Mouse (Mus musculus): ENCODE data around the gene Prkd3. TPM values are rescaled to one million over a fixed set of nuclear protein-coding genes. Genes with fewer than 3 reads are reported as not detected.
A peak's percentile ranks its signal among the peaks of the same experiment; 100 is the strongest.

Prkd3 gene
- total and polyA plus RNA-seq, 2 experiments from 2014 or later: 9.6 to 29.7 TPM

DNA sequence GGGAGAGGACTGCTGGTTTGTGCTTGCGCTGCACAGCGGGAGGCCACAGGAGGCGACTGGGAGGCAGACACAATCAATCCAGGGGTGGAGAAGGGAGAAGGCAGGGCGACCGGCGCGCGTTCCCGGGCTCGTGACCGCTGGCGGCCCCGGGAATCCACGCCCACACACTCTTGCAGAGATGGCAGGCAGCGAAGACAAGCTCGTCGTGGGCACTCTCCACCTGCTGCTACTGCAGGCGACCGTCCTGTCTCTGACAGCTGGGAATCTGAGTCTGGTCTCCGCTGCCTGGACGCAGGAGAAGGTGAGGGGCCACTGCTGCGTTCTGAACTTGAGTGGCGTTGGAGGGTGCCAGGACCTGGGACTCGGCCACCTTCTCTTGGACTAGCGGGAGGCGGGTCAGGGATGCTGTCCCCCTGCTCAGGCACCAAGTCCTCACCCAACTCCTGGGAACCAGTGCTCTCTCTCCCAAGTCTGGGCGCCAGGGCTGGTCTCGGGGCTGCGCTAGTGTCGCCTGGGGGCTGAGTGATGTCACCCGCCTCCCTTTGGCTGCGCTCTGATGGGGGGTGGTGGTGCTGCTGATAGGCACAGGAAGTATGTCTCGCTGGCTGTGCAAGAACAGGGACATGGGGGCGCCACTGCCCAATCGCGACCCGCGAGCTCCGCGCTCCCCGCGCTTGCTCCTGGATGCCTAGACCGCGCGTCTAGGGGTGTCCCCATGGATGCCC, 31.6 kb upstream of the Prkd3 start:
- H3K27me3 ChIP-seq (ENCODE audit: insufficient read depth, low read length): no peaks in the 10 kb centered on the region
- WGBS: 1% methylated on average over 45 of the region's 45 CpGs
- ATAC-seq (peak; percentile 99), DNase-seq (peak; percentile 85)
- peak overlapping the region; percentile 76 for H3K9ac ChIP-seq
- peak; percentile 45; the same call in 1 of the 2 replicates for TF ChIP-seq CTCF (IDR thresholded peaks at IDR 0.05; ENCODE audit: low read depth)
- H3K36me3 ChIP-seq (ENCODE audit: insufficient read depth): no peaks in the 10 kb centered on the region
- no peaks in the 10 kb centered on the region for H3K9me3 ChIP-seq (ENCODE audit: low read length)
- no peaks in the 10 kb centered on the region for H3K4me1 ChIP-seq (ENCODE audit: insufficient read depth)
- peak overlapping the region; percentile 88 for H3K27ac ChIP-seq (ENCODE audit: low read depth, low read length)
- H3K4me3 ChIP-seq (ENCODE audit: low read depth, low read length): peak overlapping the region; percentile 70
- H3K4me2 ChIP-seq (ENCODE audit: low read depth): peak overlapping the region; percentile 94

DNA sequence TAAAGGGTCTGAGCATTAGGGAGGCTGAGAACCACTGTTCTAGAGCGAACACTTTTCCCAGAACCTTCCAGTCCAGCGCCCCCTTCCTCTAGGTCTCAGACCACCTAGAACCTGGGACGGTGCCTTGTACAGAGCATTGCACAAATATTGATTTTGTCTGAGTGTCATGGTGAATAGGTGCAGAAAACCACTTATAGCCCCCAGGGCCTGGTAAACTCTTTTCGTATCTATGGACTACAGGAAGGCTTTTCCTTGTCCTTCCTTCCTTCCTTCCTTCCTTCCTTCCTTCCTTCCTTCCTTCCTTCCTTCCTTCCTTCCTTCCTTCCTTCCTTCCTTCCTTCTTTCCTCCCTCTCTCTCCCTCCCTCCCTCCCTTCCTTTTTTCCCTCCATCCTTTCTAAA, 31.0 kb upstream of the Prkd3 start, which contains the start of gene Qpct:
Qpct (plus strand) TSS at position 301 of the 400 bp plus-strand sequence.
- WGBS: 75% methylated on average over 4 of the region's 4 CpGs
- ATAC-seq: no peak
- peak within 1 kb of the TSS; percentile 94 for H3K4me2 ChIP-seq (ENCODE audit: low read depth)

DNA sequence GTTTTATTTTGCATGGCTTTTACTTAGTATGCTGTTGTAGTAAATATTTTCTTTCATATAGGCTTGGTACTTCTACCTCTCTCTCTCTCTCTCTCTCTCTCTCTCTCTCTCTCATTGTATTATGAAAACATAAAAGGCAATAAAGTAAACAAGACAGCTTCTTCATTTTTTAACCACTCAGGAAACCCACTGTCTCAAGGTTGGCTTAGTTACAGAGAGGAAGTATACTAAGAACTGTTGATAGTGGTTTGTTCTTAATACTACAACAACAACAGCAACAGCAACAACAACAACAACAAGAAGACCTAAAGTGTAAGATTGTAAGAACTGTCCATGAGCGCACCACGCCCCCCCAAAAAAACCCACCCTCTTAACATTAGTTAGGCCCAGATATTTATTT, 23.1 kb upstream of the Prkd3 start:
- H3K36me3 ChIP-seq (ENCODE audit: insufficient read depth): no peaks in the 10 kb centered on the region
- H3K4me1 ChIP-seq (ENCODE audit: insufficient read depth): no peaks in the 10 kb centered on the region
- no peak overlapping the region for H3K4me3 ChIP-seq (ENCODE audit: low read depth, low read length)
- H3K4me2 ChIP-seq (ENCODE audit: low read depth): no peak overlapping the region
- no peaks in the 10 kb centered on the region for H3K9me3 ChIP-seq (ENCODE audit: low read length)
- DNase-seq: no peak
- no peaks in the 10 kb centered on the region for H3K27me3 ChIP-seq (ENCODE audit: insufficient read depth, low read length)
- ATAC-seq: no peak
- H3K27ac ChIP-seq (ENCODE audit: low read depth, low read length): no peak overlapping the region
- no peak overlapping the region for H3K9ac ChIP-seq
- 98% methylated on average over 2 of the region's 2 CpGs for WGBS
- no peak for TF ChIP-seq CTCF (IDR thresholded peaks at IDR 0.05; ENCODE audit: low read depth)

More for the DNA sequence above, 31.0 kb upstream of the Prkd3 start, which contains the start of gene Qpct:
- no peaks in the 10 kb centered on the region for H3K4me1 ChIP-seq (ENCODE audit: insufficient read depth)
- H3K27ac ChIP-seq (ENCODE audit: low read depth, low read length): peak within 1 kb of the TSS; percentile 88
- no peak for TF ChIP-seq CTCF (IDR thresholded peaks at IDR 0.05; ENCODE audit: low read depth)
- no peak for DNase-seq
- no peaks in the 10 kb centered on the region for H3K36me3 ChIP-seq (ENCODE audit: insufficient read depth)
- peak within 1 kb of the TSS; percentile 70 for H3K4me3 ChIP-seq (ENCODE audit: low read depth, low read length)
- no peaks in the 10 kb centered on the region for H3K9me3 ChIP-seq (ENCODE audit: low read length)
- H3K9ac ChIP-seq: peak within 1 kb of the TSS; percentile 76
- H3K27me3 ChIP-seq (ENCODE audit: insufficient read depth, low read length): no peaks in the 10 kb centered on the region

DNA sequence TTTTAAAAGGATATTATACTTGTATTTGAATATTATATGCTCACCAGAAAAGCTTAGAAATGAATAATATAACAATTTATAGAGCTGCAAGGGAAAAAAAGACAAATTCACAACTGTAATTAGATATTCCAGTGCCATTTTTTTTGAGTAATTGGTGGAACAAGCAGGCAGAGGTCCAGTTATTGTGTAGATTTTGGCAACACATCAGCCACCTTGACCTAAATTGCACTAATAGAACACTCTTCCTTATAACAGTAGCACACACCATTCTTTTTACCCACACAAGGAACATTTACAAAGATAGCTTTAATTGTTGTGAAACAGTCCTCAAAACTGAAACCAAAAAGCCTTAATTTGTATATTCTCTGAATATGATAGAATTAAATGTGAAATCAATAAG, 19.0 kb upstream of the Prkd3 start:
- TF ChIP-seq CTCF (IDR thresholded peaks at IDR 0.05; ENCODE audit: low read depth): no peak
- Histone ChIP-seq H3K36me3 (ENCODE audit: insufficient read depth) (no peaks in the 10 kb centered on the region), H3K9ac (no peak overlapping the region), H3K4me1 (ENCODE audit: insufficient read depth) (no peaks in the 10 kb centered on the region), H3K27ac (ENCODE audit: low read depth, low read length) (no peak overlapping the region), H3K4me2 (ENCODE audit: low read depth) (no peak overlapping the region), H3K9me3 (ENCODE audit: low read length) (no peaks in the 10 kb centered on the region), H3K27me3 (ENCODE audit: insufficient read depth, low read length) (no peaks in the 10 kb centered on the region), H3K4me3 (ENCODE audit: low read depth, low read length) (no peak overlapping the region)
- DNase-seq (no peak), ATAC-seq (no peak)

DNA sequence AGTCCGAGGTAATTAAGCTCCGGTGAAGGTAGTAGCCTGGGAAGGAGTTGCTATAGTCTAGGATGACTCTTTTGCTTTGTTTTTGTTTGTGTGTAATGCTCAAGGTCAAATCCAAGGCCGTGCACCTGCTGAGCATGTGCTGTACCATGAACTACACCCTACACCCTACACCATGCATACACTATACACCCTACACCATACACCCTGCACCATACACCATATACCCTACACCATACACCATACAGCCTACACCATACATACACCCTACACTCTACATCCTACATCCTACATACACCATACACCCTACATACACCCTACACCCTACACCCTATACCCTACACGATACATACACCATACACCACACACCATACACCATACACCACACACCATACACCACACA, 12.2 kb upstream of the Prkd3 start:
- 80% methylated on average over 4 of the region's 4 CpGs for WGBS
- no peak for TF ChIP-seq CTCF (IDR thresholded peaks at IDR 0.05; ENCODE audit: low read depth)

DNA sequence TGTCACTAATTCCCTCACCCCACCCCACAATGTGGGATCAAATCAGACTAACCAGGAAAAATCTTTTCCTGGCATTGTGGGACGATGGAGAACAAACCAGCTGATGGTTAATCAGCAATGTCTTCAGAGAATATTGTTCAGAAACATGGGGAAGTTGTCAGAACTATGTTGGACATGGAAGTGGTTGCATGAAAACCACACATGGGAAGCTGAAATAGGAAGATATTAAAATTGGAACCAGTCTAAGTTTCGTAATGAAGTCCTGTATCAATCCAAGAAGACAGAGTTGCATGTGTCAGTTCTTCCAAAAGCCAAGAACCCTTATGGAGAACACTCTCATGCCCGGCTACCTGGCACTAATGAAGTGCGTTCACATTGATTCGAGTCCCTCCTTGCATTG, 11.0 kb upstream of the Prkd3 start:
- no peak for ATAC-seq

More for the DNA sequence above, 12.2 kb upstream of the Prkd3 start:
- H3K36me3 ChIP-seq (ENCODE audit: insufficient read depth): no peaks in the 10 kb centered on the region
- H3K9ac ChIP-seq: no peak overlapping the region
- ATAC-seq (no peak), DNase-seq (no peak)
- H3K27me3 ChIP-seq (ENCODE audit: insufficient read depth, low read length): no peaks in the 10 kb centered on the region
- no peak overlapping the region for H3K27ac ChIP-seq (ENCODE audit: low read depth, low read length)
- no peaks in the 10 kb centered on the region for H3K4me1 ChIP-seq (ENCODE audit: insufficient read depth)
- no peak overlapping the region for H3K4me3 ChIP-seq (ENCODE audit: low read depth, low read length)
- no peak overlapping the region for H3K4me2 ChIP-seq (ENCODE audit: low read depth)
- H3K9me3 ChIP-seq (ENCODE audit: low read length): no peaks in the 10 kb centered on the region

DNA sequence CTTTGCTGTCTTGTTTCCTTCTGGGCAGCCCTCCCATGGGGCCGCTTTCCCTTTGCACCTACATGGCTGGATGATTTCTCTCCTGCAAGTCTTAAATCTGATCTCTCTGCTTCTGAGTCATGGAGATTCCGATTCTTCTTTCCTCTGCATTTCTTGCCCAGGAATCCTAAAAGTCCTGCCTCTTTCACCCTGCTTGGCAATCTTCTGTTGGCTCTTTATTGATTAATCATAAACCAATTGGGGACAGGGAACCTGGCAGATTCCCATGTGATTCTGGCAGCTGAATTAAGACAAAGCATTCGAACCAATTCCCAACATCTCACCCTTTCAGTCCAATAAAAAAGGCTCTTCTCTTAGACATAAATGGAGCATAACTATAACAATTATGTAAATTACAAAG, 8.6 kb upstream of the Prkd3 start:
- Histone ChIP-seq H3K27ac (ENCODE audit: low read depth, low read length) (no peak overlapping the region), H3K9me3 (ENCODE audit: low read length) (no peaks in the 10 kb centered on the region), H3K36me3 (ENCODE audit: insufficient read depth) (no peaks in the 10 kb centered on the region), H3K4me2 (ENCODE audit: low read depth) (no peak overlapping the region), H3K4me3 (ENCODE audit: low read depth, low read length) (no peak overlapping the region), H3K27me3 (ENCODE audit: insufficient read depth, low read length) (no peaks in the 10 kb centered on the region), H3K9ac (no peak overlapping the region), H3K4me1 (ENCODE audit: insufficient read depth) (no peaks in the 10 kb centered on the region)
- no peak for DNase-seq
- TF ChIP-seq CTCF (IDR thresholded peaks at IDR 0.05; ENCODE audit: low read depth): no peak
- ATAC-seq: no peak
- WGBS: 85% methylated on average over 3 of the region's 3 CpGs

More for the DNA sequence above, 11.0 kb upstream of the Prkd3 start:
- no peak overlapping the region for H3K4me2 ChIP-seq (ENCODE audit: low read depth)
- 88% methylated on average over 5 of the region's 5 CpGs for WGBS
- H3K4me3 ChIP-seq (ENCODE audit: low read depth, low read length): no peak overlapping the region
- no peak overlapping the region for H3K9ac ChIP-seq
- H3K36me3 ChIP-seq (ENCODE audit: insufficient read depth): no peaks in the 10 kb centered on the region
- DNase-seq: no peak
- no peaks in the 10 kb centered on the region for H3K4me1 ChIP-seq (ENCODE audit: insufficient read depth)
- TF ChIP-seq CTCF (IDR thresholded peaks at IDR 0.05; ENCODE audit: low read depth): no peak
- H3K9me3 ChIP-seq (ENCODE audit: low read length): no peaks in the 10 kb centered on the region
- H3K27ac ChIP-seq (ENCODE audit: low read depth, low read length): no peak overlapping the region
- no peaks in the 10 kb centered on the region for H3K27me3 ChIP-seq (ENCODE audit: insufficient read depth, low read length)
